Mouse (Mus musculus): ENCODE data around the gene Nfe2l2. TPM values are rescaled to one million over a fixed set of nuclear protein-coding genes. Genes with fewer than 3 reads are reported as not detected.

The Nfe2l2 gene
- polyA plus RNA-seq, 1 experiment from 2014 or later: 11.4 TPM

GRCm38 (mm10) chr2:75692369-75692768 is 12.1 kb downstream of the Nfe2l2 start:
- no peaks in the 10 kb centered on the region for H3K36me3 ChIP-seq (ENCODE audit: control insufficient read depth, insufficient read depth, low read length)
- DNase-seq (no peak), ATAC-seq (ENCODE audit: low FRiP score, low TSS enrichment) (no peak)
- no peak overlapping the region for H3K9ac ChIP-seq (replicated peaks; ENCODE audit: low read length)
- 93% methylated on average over 6 of the region's 6 CpGs for WGBS
- H3K4me2 ChIP-seq (ENCODE audit: low read length): no peak overlapping the region
- no peaks in the 10 kb centered on the region for H3K9me3 ChIP-seq (ENCODE audit: control insufficient read depth, low read length)
- no peak overlapping the region for H3K4me3 ChIP-seq (replicated peaks; ENCODE audit: low read depth, low read length)
- no peak overlapping the region for H3K27ac ChIP-seq (replicated peaks; ENCODE audit: low read depth, low read length)
- H3K27me3 ChIP-seq (ENCODE audit: control insufficient read depth, insufficient read depth, low read length): no peaks in the 10 kb centered on the region
- H3K4me1 ChIP-seq (ENCODE audit: control insufficient read depth, insufficient read depth, low read length): no peaks in the 10 kb centered on the region

- no peak for ATAC-seq (ENCODE audit: low FRiP score, low TSS enrichment)
- no peak for DNase-seq
- Histone ChIP-seq H3K4me1 (ENCODE audit: control insufficient read depth, insufficient read depth, low read length) (no peaks in the 10 kb centered on the region), H3K36me3 (ENCODE audit: control insufficient read depth, insufficient read depth, low read length) (no peaks in the 10 kb centered on the region), H3K4me2 (ENCODE audit: low read length) (no peak overlapping the region), H3K27ac (replicated peaks; ENCODE audit: low read depth, low read length) (no peak overlapping the region), H3K9ac (replicated peaks; ENCODE audit: low read length) (no peak overlapping the region), H3K4me3 (replicated peaks; ENCODE audit: low read depth, low read length) (no peak overlapping the region), H3K9me3 (ENCODE audit: control insufficient read depth, low read length) (no peaks in the 10 kb centered on the region), H3K27me3 (ENCODE audit: control insufficient read depth, insufficient read depth, low read length) (no peaks in the 10 kb centered on the region)
- WGBS: 85% methylated on average over 8 of the region's 8 CpGs
Observed at GRCm38 (mm10) chr2:75691316-75691715, 13.1 kb downstream of the Nfe2l2 start.

- H3K36me3 ChIP-seq (ENCODE audit: control insufficient read depth, insufficient read depth, low read length): no peaks in the 10 kb centered on the region
- H3K9me3 ChIP-seq (ENCODE audit: control insufficient read depth, low read length): no peaks in the 10 kb centered on the region
- ATAC-seq (ENCODE audit: low FRiP score, low TSS enrichment) (no peak), DNase-seq (no peak)
- no peak overlapping the region for H3K27ac ChIP-seq (replicated peaks; ENCODE audit: low read depth, low read length)
- no peak overlapping the region for H3K9ac ChIP-seq (replicated peaks; ENCODE audit: low read length)
- WGBS: 97% methylated on average over 4 of the region's 4 CpGs
- H3K4me2 ChIP-seq (ENCODE audit: low read length): no peak overlapping the region
- H3K4me1 ChIP-seq (ENCODE audit: control insufficient read depth, insufficient read depth, low read length): no peaks in the 10 kb centered on the region
- no peak overlapping the region for H3K4me3 ChIP-seq (replicated peaks; ENCODE audit: low read depth, low read length)
- H3K27me3 ChIP-seq (ENCODE audit: control insufficient read depth, insufficient read depth, low read length): no peaks in the 10 kb centered on the region
Observed at GRCm38 (mm10) chr2:75690656-75691055, 13.8 kb downstream of the Nfe2l2 start.

GRCm38 (mm10) chr2:75689482-75690158 is 14.8 kb downstream of the Nfe2l2 start:
- DNase-seq (no peak), ATAC-seq (ENCODE audit: low FRiP score, low TSS enrichment) (no peak)
- Histone ChIP-seq H3K4me3 (replicated peaks; ENCODE audit: low read depth, low read length) (no peak overlapping the region), H3K27me3 (ENCODE audit: control insufficient read depth, insufficient read depth, low read length) (no peaks in the 10 kb centered on the region), H3K36me3 (ENCODE audit: control insufficient read depth, insufficient read depth, low read length) (no peaks in the 10 kb centered on the region), H3K4me2 (ENCODE audit: low read length) (no peak overlapping the region), H3K4me1 (ENCODE audit: control insufficient read depth, insufficient read depth, low read length) (no peaks in the 10 kb centered on the region), H3K9ac (replicated peaks; ENCODE audit: low read length) (no peak overlapping the region), H3K9me3 (ENCODE audit: control insufficient read depth, low read length) (no peaks in the 10 kb centered on the region), H3K27ac (replicated peaks; ENCODE audit: low read depth, low read length) (no peak overlapping the region)
- WGBS: 62% methylated on average over 10 of the region's 10 CpGs

- WGBS: 95% methylated on average over 1 of the region's 1 CpGs
- DNase-seq: no peak
Observed at GRCm38 (mm10) chr2:75688901-75689300, 15.5 kb downstream of the Nfe2l2 start.

GRCm38 (mm10) chr2:75687040-75687749 is 17.2 kb downstream of the Nfe2l2 start:
- Histone ChIP-seq H3K4me1 (ENCODE audit: control insufficient read depth, insufficient read depth, low read length) (no peaks in the 10 kb centered on the region), H3K27ac (replicated peaks; ENCODE audit: low read depth, low read length) (no peak overlapping the region), H3K36me3 (ENCODE audit: control insufficient read depth, insufficient read depth, low read length) (no peaks in the 10 kb centered on the region), H3K9me3 (ENCODE audit: control insufficient read depth, low read length) (no peaks in the 10 kb centered on the region), H3K4me2 (ENCODE audit: low read length) (no peak overlapping the region), H3K9ac (replicated peaks; ENCODE audit: low read length) (no peak overlapping the region), H3K27me3 (ENCODE audit: control insufficient read depth, insufficient read depth, low read length) (no peaks in the 10 kb centered on the region), H3K4me3 (replicated peaks; ENCODE audit: low read depth, low read length) (no peak overlapping the region)
- WGBS: 93% methylated on average over 10 of the region's 10 CpGs
- ATAC-seq (ENCODE audit: low FRiP score, low TSS enrichment) (no peak), DNase-seq (no peak)

More at GRCm38 (mm10) chr2:75688901-75689300, 15.5 kb downstream of the Nfe2l2 start:
- H3K36me3 ChIP-seq (ENCODE audit: control insufficient read depth, insufficient read depth, low read length): no peaks in the 10 kb centered on the region
- no peaks in the 10 kb centered on the region for H3K9me3 ChIP-seq (ENCODE audit: control insufficient read depth, low read length)
- no peak overlapping the region for H3K9ac ChIP-seq (replicated peaks; ENCODE audit: low read length)
- H3K4me3 ChIP-seq (replicated peaks; ENCODE audit: low read depth, low read length): no peak overlapping the region
- H3K27ac ChIP-seq (replicated peaks; ENCODE audit: low read depth, low read length): no peak overlapping the region
- ATAC-seq (ENCODE audit: low FRiP score, low TSS enrichment): no peak
- H3K4me2 ChIP-seq (ENCODE audit: low read length): no peak overlapping the region
- no peaks in the 10 kb centered on the region for H3K4me1 ChIP-seq (ENCODE audit: control insufficient read depth, insufficient read depth, low read length)
- no peaks in the 10 kb centered on the region for H3K27me3 ChIP-seq (ENCODE audit: control insufficient read depth, insufficient read depth, low read length)

- H3K36me3 ChIP-seq (ENCODE audit: control insufficient read depth, insufficient read depth, low read length): no peaks in the 10 kb centered on the region
- no peak for DNase-seq
- H3K4me2 ChIP-seq (ENCODE audit: low read length): no peak overlapping the region
- no peak overlapping the region for H3K4me3 ChIP-seq (replicated peaks; ENCODE audit: low read depth, low read length)
- no peaks in the 10 kb centered on the region for H3K27me3 ChIP-seq (ENCODE audit: control insufficient read depth, insufficient read depth, low read length)
- ATAC-seq (ENCODE audit: low FRiP score, low TSS enrichment): no peak
- no peaks in the 10 kb centered on the region for H3K9me3 ChIP-seq (ENCODE audit: control insufficient read depth, low read length)
- H3K27ac ChIP-seq (replicated peaks; ENCODE audit: low read depth, low read length): no peak overlapping the region
- 88% methylated on average over 6 of the region's 6 CpGs for WGBS
- H3K9ac ChIP-seq (replicated peaks; ENCODE audit: low read length): no peak overlapping the region
- no peaks in the 10 kb centered on the region for H3K4me1 ChIP-seq (ENCODE audit: control insufficient read depth, insufficient read depth, low read length)
Observed at GRCm38 (mm10) chr2:75685458-75685861, 19.0 kb downstream of the Nfe2l2 start.

GRCm38 (mm10) chr2:75684526-75684925 is 19.9 kb downstream of the Nfe2l2 start:
- WGBS: 75% methylated on average over 3 of the region's 3 CpGs

More at GRCm38 (mm10) chr2:75684526-75684925, 19.9 kb downstream of the Nfe2l2 start:
- Histone ChIP-seq H3K4me3 (replicated peaks; ENCODE audit: low read depth, low read length) (no peak overlapping the region), H3K9ac (replicated peaks; ENCODE audit: low read length) (no peak overlapping the region), H3K4me1 (ENCODE audit: control insufficient read depth, insufficient read depth, low read length) (no peaks in the 10 kb centered on the region), H3K9me3 (ENCODE audit: control insufficient read depth, low read length) (no peaks in the 10 kb centered on the region), H3K27me3 (ENCODE audit: control insufficient read depth, insufficient read depth, low read length) (no peaks in the 10 kb centered on the region), H3K36me3 (ENCODE audit: control insufficient read depth, insufficient read depth, low read length) (no peaks in the 10 kb centered on the region), H3K4me2 (ENCODE audit: low read length) (no peak overlapping the region), H3K27ac (replicated peaks; ENCODE audit: low read depth, low read length) (no peak overlapping the region)
- no peak for DNase-seq
- no peak for ATAC-seq (ENCODE audit: low FRiP score, low TSS enrichment)
